Mouse (Mus musculus) heart, postnatal 0 days (tissue): Measurements from ENCODE around the gene Rmnd5b.

ENCODE experiments used
- CTCF ChIP-seq: IDR thresholded peaks from 2 replicates; pipeline ENCODE4 v1.5.1; 2016; ENCODE audit warnings: antibody characterized with exemption, control low read depth, low read depth
- EP300 ChIP-seq: IDR thresholded peaks from 2 replicates; pipeline ENCODE4 v1.6.1; 2016; ENCODE audit warnings: antibody characterized with exemption, low read depth

- no peak for TF ChIP-seq CTCF
- no peak for TF ChIP-seq EP300
These were observed 5.1 kb upstream of the Rmnd5b start for GRCm38 (mm10) chr11:51640748-51641147.
